In the genomic region with DNA sequence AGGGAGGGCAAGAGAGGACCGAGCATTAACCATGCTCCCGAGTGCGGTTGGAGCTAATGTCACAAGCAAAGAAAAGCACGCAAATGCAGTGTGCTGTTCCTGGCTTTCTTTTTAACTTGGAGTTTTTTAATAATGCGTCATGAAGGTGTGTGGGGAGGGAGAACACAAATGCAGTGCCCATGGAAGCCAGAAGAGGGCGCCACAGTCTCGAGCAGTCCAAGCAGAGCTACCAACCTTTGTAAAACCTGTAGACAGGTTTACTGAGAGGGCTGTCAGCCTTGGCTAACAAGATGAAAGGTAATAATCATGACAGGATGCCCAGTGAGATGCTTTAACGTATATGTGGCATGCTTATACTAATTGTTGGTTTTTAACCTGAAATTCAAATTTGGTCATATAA, we compare ENCODE assay signal across 8 mouse cellular contexts. TPM values are rescaled to one million over a fixed set of nuclear protein-coding genes. Genes with fewer than 3 reads are reported as not detected.
DNase-seq lines count a peak whose midpoint lies in the region; ATAC-seq and TF ChIP-seq lines count a peak whose summit lies in the region.

No protein-coding gene starts in this region.

- H3K36me3 ChIP-seq in heart, embryonic 15.5 days, result no peaks in the 10 kb centered on the region

- no peaks in the 10 kb centered on the region for H3K27me3 ChIP-seq in heart, embryonic 15.5 days

- peak; percentile 84 for DNase-seq in CD4-positive helper T cell, adult 2 months (ENCODE audit: low read depth, low spot score)
- DNase-seq in adrenal gland, adult 8-10 months, result peak; percentile 45
- peak; percentile 50 for DNase-seq in embryo, embryonic 11.5 days (ENCODE audit: low read depth, low spot score)
- peak; percentile 56 to 83 for DNase-seq in layer of hippocampus, adult 18-20 months (ENCODE audit: low spot score in 2 of 2)
- DNase-seq in lung, adult 2 months, result peak; percentile 73
- DNase-seq in ovary, postnatal 14 days (ENCODE audit: low spot score), result peak; percentile 65
- DNase-seq in thymus, postnatal 10 days (ENCODE audit: low spot score in 2 of 2), result peak; percentile 63 to 88

- 13% methylated on average over 8 of the region's 8 CpGs for WGBS in heart, embryonic 15.5 days
- 24% methylated on average over 8 of the region's 8 CpGs for WGBS in lung, adult 2 months

- no peak overlapping the region for H3K27ac ChIP-seq in heart, embryonic 15.5 days

- H3K4me2 ChIP-seq in heart, embryonic 15.5 days, result peak overlapping the region; percentile 94; the same call in 1 of the 2 replicates

- ATAC-seq in heart, embryonic 15.5 days (replicated peaks; ENCODE audit: insufficient number of reproducible peaks, insufficient read depth, low FRiP score, low read depth), result no peak

- peak; percentile 89 for TF ChIP-seq CTCF in lung, adult 2 months (IDR thresholded peaks at IDR 0.05; ENCODE audit: insufficient read depth, low read length)

- H3K4me1 ChIP-seq in heart, embryonic 15.5 days (replicated peaks), result peaks cover 36% of the 10 kb centered on the region
- peaks cover 2% of the 10 kb centered on the region; the same call in 1 of the 2 replicates for H3K4me1 ChIP-seq in lung, adult 2 months (ENCODE audit: control insufficient read depth, insufficient read depth, low read length)

- no peak for TF ChIP-seq POLR2A in lung, adult 2 months (IDR thresholded peaks at IDR 0.05; ENCODE audit: borderline replicate concordance, extremely low read depth, low read depth, low read length)

- H3K4me3 ChIP-seq in heart, embryonic 15.5 days, result no peak overlapping the region
- H3K4me3 ChIP-seq in lung, adult 2 months (replicated peaks; ENCODE audit: extremely low read depth, low read depth, low read length), result peak overlapping the region; percentile 8

- no peak overlapping the region for H3K9ac ChIP-seq in heart, embryonic 15.5 days

- H3K9me3 ChIP-seq in heart, embryonic 15.5 days (replicated peaks), result no peaks in the 10 kb centered on the region

RNA-seq across cellular contexts. Expression of gene Ccn6, which starts 6.6 kb away (rescaled TPM):
- under 1 TPM in 3 of 4 experiments, not detected in 1; 0.23 to 0.89 (median 0.62) TPM for total RNA-seq in adrenal gland, adult 8-10 months (2022)
- 0.16 and 0.32 TPM in 2 replicates for polyA plus RNA-seq in heart, embryonic 15.5 days (2015; fragmentation: Nextera tagmentation; extraction: Ambion mirVana)
- under 1 TPM in 1 of 2 experiments, not detected in 1; 0.53 TPM for total RNA-seq in layer of hippocampus, adult 18-20 months (2021)
- 0.20 and 0.25 TPM in 2 replicates for polyA plus RNA-seq in lung, adult 2 months (2012; rRNA removed)

RNA-seq across cellular contexts. Expression of gene Tube1, which starts 36.4 kb away (rescaled TPM):
- 1 to 10 TPM in 3 of 4 experiments, under 1 TPM in 1; 0.84 to 2.6 (median 2.0) TPM for total RNA-seq in adrenal gland, adult 8-10 months (2022)
- 7.6 and 8.3 TPM in 2 replicates for polyA plus RNA-seq in heart, embryonic 15.5 days (2015; fragmentation: Nextera tagmentation; extraction: Ambion mirVana)
- 1 to 10 TPM; 1.6 to 2.4 TPM for total RNA-seq in layer of hippocampus, adult 18-20 months (2021)
- 0.90 and 1.0 TPM in 2 replicates for polyA plus RNA-seq in lung, adult 2 months (2012; rRNA removed)

RNA-seq across cellular contexts. Expression of gene Fam229b, which starts 36.5 kb away (rescaled TPM):
- total RNA-seq in adrenal gland, adult 8-10 months (2022), result 1 to 10 TPM; 3.3 to 6.4 (median 4.3) TPM
- polyA plus RNA-seq in heart, embryonic 15.5 days (2015; fragmentation: Nextera tagmentation; extraction: Ambion mirVana), result 7.9 and 9.2 TPM in 2 replicates
- total RNA-seq in layer of hippocampus, adult 18-20 months (2021), result 10 to 100 TPM; 11.6 to 11.8 TPM
- 1.2 and 2.7 TPM in 2 replicates for polyA plus RNA-seq in lung, adult 2 months (2012; rRNA removed)
